Mouse (Mus musculus): ENCODE measurements around the gene Usp49. TPM values are rescaled to one million over a fixed set of nuclear protein-coding genes. Genes with fewer than 3 reads are reported as not detected.

The Usp49 gene
- polyA plus RNA-seq, 1 experiment from 2014 or later: 10.8 TPM

- H3K27ac ChIP-seq: no peak overlapping the region
- H3K4me1 ChIP-seq (replicated peaks): no peaks in the 10 kb centered on the region
- H3K27me3 ChIP-seq: no peaks in the 10 kb centered on the region
- no peak overlapping the region for H3K9ac ChIP-seq (replicated peaks)
- 91% methylated on average over 3 of the region's 3 CpGs for whole genome bisulfite sequencing
- H3K4me2 ChIP-seq (replicated peaks): no peak overlapping the region
- H3K4me3 ChIP-seq (replicated peaks): no peak overlapping the region
- ATAC-seq: no peak
- no peaks in the 10 kb centered on the region for H3K9me3 ChIP-seq
- H3K36me3 ChIP-seq: peaks cover 14% of the 10 kb centered on the region
Observed at GRCm38 (mm10) chr17:47658741-47659243, 28.3 kb downstream of the Usp49 start.

GRCm38 (mm10) chr17:47663009-47663713, 32.7 kb downstream of the Usp49 start:
- Histone ChIP-seq H3K9ac (replicated peaks) (no peak overlapping the region), H3K27me3 (no peaks in the 10 kb centered on the region), H3K4me1 (replicated peaks) (no peaks in the 10 kb centered on the region), H3K4me2 (replicated peaks) (no peak overlapping the region), H3K9me3 (no peaks in the 10 kb centered on the region), H3K27ac (no peak overlapping the region), H3K4me3 (replicated peaks) (no peak overlapping the region), H3K36me3 (peaks cover 13% of the 10 kb centered on the region)
- WGBS: 29% methylated on average over 9 of the region's 9 CpGs
- no peak for ATAC-seq

- WGBS: 90% methylated on average over 7 of the region's 7 CpGs
Observed at GRCm38 (mm10) chr17:47664474-47664873, 34.0 kb downstream of the Usp49 start.

GRCm38 (mm10) chr17:47669166-47669565, 38.7 kb downstream of the Usp49 start:
- H3K36me3 ChIP-seq: peaks cover 22% of the 10 kb centered on the region
- 51% methylated on average over 4 of the region's 4 CpGs for WGBS
- H3K4me2 ChIP-seq (replicated peaks): no peak overlapping the region
- H3K9ac ChIP-seq (replicated peaks): no peak overlapping the region
- no peak overlapping the region for H3K27ac ChIP-seq
- H3K27me3 ChIP-seq: peaks cover 27% of the 10 kb centered on the region
- no peak for ATAC-seq
- H3K4me3 ChIP-seq (replicated peaks): no peak overlapping the region
- no peaks in the 10 kb centered on the region for H3K9me3 ChIP-seq
- peaks cover 22% of the 10 kb centered on the region for H3K4me1 ChIP-seq (replicated peaks)

More at GRCm38 (mm10) chr17:47664474-47664873, 34.0 kb downstream of the Usp49 start:
- no peak overlapping the region for H3K4me2 ChIP-seq (replicated peaks)
- H3K9ac ChIP-seq (replicated peaks): no peak overlapping the region
- H3K4me3 ChIP-seq (replicated peaks): no peak overlapping the region
- no peaks in the 10 kb centered on the region for H3K27me3 ChIP-seq
- ATAC-seq: no peak
- H3K9me3 ChIP-seq: no peaks in the 10 kb centered on the region
- peaks cover 13% of the 10 kb centered on the region for H3K36me3 ChIP-seq
- H3K4me1 ChIP-seq (replicated peaks): peaks cover 9% of the 10 kb centered on the region; the same call in 1 of the 2 replicates
- no peak overlapping the region for H3K27ac ChIP-seq

GRCm38 (mm10) chr17:47671988-47672310, 41.5 kb downstream of the Usp49 start:
- Histone ChIP-seq H3K4me3 (replicated peaks) (peak overlapping the region; percentile 31), H3K27me3 (peaks cover 27% of the 10 kb centered on the region), H3K4me2 (replicated peaks) (peak overlapping the region; percentile 64), H3K27ac (no peak overlapping the region), H3K36me3 (peaks cover 28% of the 10 kb centered on the region), H3K9ac (replicated peaks) (peak overlapping the region; percentile 61; the same call in 1 of the 2 replicates), H3K4me1 (replicated peaks) (peaks cover 26% of the 10 kb centered on the region), H3K9me3 (no peaks in the 10 kb centered on the region)
- WGBS: 12% methylated on average over 14 of the region's 14 CpGs
- peak; percentile 64 for ATAC-seq

GRCm38 (mm10) chr17:47672311-47673111, 42.0 kb downstream of the Usp49 start:
- Histone ChIP-seq H3K9me3 (no peaks in the 10 kb centered on the region), H3K4me1 (replicated peaks) (peaks cover 26% of the 10 kb centered on the region), H3K4me2 (replicated peaks) (peak overlapping the region; percentile 64), H3K9ac (replicated peaks) (peak overlapping the region; percentile 61), H3K27ac (no peak overlapping the region), H3K36me3 (peaks cover 33% of the 10 kb centered on the region), H3K4me3 (replicated peaks) (peak overlapping the region; percentile 31), H3K27me3 (peaks cover 27% of the 10 kb centered on the region)
- ATAC-seq: peak; percentile 75
- WGBS: 5% methylated on average over 68 of the region's 68 CpGs

GRCm38 (mm10) chr17:47676581-47676980, 46.1 kb downstream of the Usp49 start:
- no peak for ATAC-seq

GRCm38 (mm10) chr17:47678238-47678637, 47.7 kb downstream of the Usp49 start:
- peaks cover 79% of the 10 kb centered on the region for H3K36me3 ChIP-seq

More at GRCm38 (mm10) chr17:47676581-47676980, 46.1 kb downstream of the Usp49 start:
- H3K27me3 ChIP-seq: peaks cover 17% of the 10 kb centered on the region
- 17% methylated on average over 9 of the region's 9 CpGs for WGBS
- H3K9ac ChIP-seq (replicated peaks): no peak overlapping the region
- no peak overlapping the region for H3K4me3 ChIP-seq (replicated peaks)
- peaks cover 70% of the 10 kb centered on the region for H3K36me3 ChIP-seq
- H3K4me1 ChIP-seq (replicated peaks): peaks cover 18% of the 10 kb centered on the region
- H3K27ac ChIP-seq: 0 out of 2 replicates have a peak overlapping the region, but pooled peaks have one; percentile 53
- no peak overlapping the region for H3K4me2 ChIP-seq (replicated peaks)
- no peaks in the 10 kb centered on the region for H3K9me3 ChIP-seq

GRCm38 (mm10) chr17:47678702-47679101, 48.2 kb downstream of the Usp49 start:
- Histone ChIP-seq H3K27ac (no peak overlapping the region), H3K9me3 (no peaks in the 10 kb centered on the region), H3K36me3 (peaks cover 80% of the 10 kb centered on the region), H3K4me3 (replicated peaks) (no peak overlapping the region), H3K9ac (replicated peaks) (no peak overlapping the region), H3K4me1 (replicated peaks) (peaks cover 4% of the 10 kb centered on the region; the same call in 1 of the 2 replicates), H3K4me2 (replicated peaks) (no peak overlapping the region), H3K27me3 (no peaks in the 10 kb centered on the region)
- WGBS: 84% methylated on average over 5 of the region's 5 CpGs
- no peak for ATAC-seq

More at GRCm38 (mm10) chr17:47678238-47678637, 47.7 kb downstream of the Usp49 start:
- Histone ChIP-seq H3K4me1 (replicated peaks) (peaks cover 4% of the 10 kb centered on the region; the same call in 1 of the 2 replicates), H3K4me3 (replicated peaks) (no peak overlapping the region), H3K9me3 (no peaks in the 10 kb centered on the region), H3K9ac (replicated peaks) (no peak overlapping the region), H3K27ac (no peak overlapping the region), H3K4me2 (replicated peaks) (no peak overlapping the region), H3K27me3 (peaks cover 4% of the 10 kb centered on the region; the same call in 1 of the 2 replicates)
- WGBS: 95% methylated on average over 5 of the region's 5 CpGs
- ATAC-seq: no peak

GRCm38 (mm10) chr17:47682836-47683235, 52.3 kb downstream of the Usp49 start:
- 89% methylated on average over 4 of the region's 4 CpGs for WGBS
- peaks cover 73% of the 10 kb centered on the region for H3K36me3 ChIP-seq

GRCm38 (mm10) chr17:47687409-47688343, 57.2 kb downstream of the Usp49 start:
- WGBS: under 1% methylated on average over 70 of the region's 70 CpGs
- peak; percentile 91 for ATAC-seq
- peaks cover 22% of the 10 kb centered on the region for H3K4me1 ChIP-seq (replicated peaks)
- peaks cover 27% of the 10 kb centered on the region for H3K36me3 ChIP-seq
- H3K9ac ChIP-seq (replicated peaks): peak overlapping the region; percentile 87
- H3K27me3 ChIP-seq: 0 out of 2 replicates have a peak, but pooled peaks cover 1% of the 10 kb centered on the region
- H3K9me3 ChIP-seq: no peaks in the 10 kb centered on the region
- peak overlapping the region; percentile 90 for H3K27ac ChIP-seq
- H3K4me2 ChIP-seq (replicated peaks): peak overlapping the region; percentile 95
- peak overlapping the region; percentile 84 for H3K4me3 ChIP-seq (replicated peaks)

More at GRCm38 (mm10) chr17:47682836-47683235, 52.3 kb downstream of the Usp49 start:
- H3K4me1 ChIP-seq (replicated peaks): peaks cover 12% of the 10 kb centered on the region
- H3K9ac ChIP-seq (replicated peaks): no peak overlapping the region
- no peak for ATAC-seq
- H3K27ac ChIP-seq: no peak overlapping the region
- H3K4me2 ChIP-seq (replicated peaks): no peak overlapping the region
- H3K27me3 ChIP-seq: no peaks in the 10 kb centered on the region
- H3K9me3 ChIP-seq: no peaks in the 10 kb centered on the region
- H3K4me3 ChIP-seq (replicated peaks): no peak overlapping the region
